Mouse (Mus musculus) C2C12 (cell line): Measurements from ENCODE around the gene Clba1. TPM values are rescaled to one million over a fixed set of nuclear protein-coding genes. Genes with fewer than 3 reads are reported as not detected.

Experiments
- H3K27me3 ChIP-seq: one replicate; pipeline ENCODE4 v1.6.1; 2011; ENCODE audit not compliant: control insufficient read depth, insufficient read depth, insufficient read length
- H3K36me3 ChIP-seq: one replicate; pipeline ENCODE4 v1.6.1; 2011; ENCODE audit not compliant: control insufficient read depth, insufficient read depth
- H3K4me3 ChIP-seq: one replicate; pipeline ENCODE4 v1.5.1; 2011; ENCODE audit warnings: mild to moderate bottlenecking, control low read depth; ENCODE audit not compliant: poor library complexity, insufficient read depth, severe bottlenecking
- H3K79me2 ChIP-seq: one replicate; pipeline ENCODE4 v1.6.1; 2011; ENCODE audit not compliant: control insufficient read depth, insufficient read depth
- H3K79me3 ChIP-seq: one replicate; pipeline ENCODE4 v1.6.1; 2011; ENCODE audit warnings: low read depth, control low read depth
- H3ac ChIP-seq: one replicate; pipeline ENCODE3; 2011; ENCODE audit warnings: low read depth; ENCODE audit not compliant: control insufficient read depth, insufficient read length
- CEBPB ChIP-seq: IDR thresholded peaks from one replicate; pipeline ENCODE4 v1.6.1; 2011; ENCODE audit warnings: low read depth, mild to moderate bottlenecking, control low read depth, moderate library complexity
- CTCF ChIP-seq: IDR thresholded peaks from one replicate; pipeline ENCODE4 v1.5.1; 2011; ENCODE audit not compliant: control insufficient read depth, insufficient read depth, insufficient read length
- FOSL1 ChIP-seq: IDR thresholded peaks from one replicate; pipeline ENCODE4 v1.8.0; 2011; ENCODE audit warnings: mild to moderate bottlenecking, low read length; ENCODE audit not compliant: poor library complexity, insufficient read depth, severe bottlenecking
- MAX ChIP-seq: IDR thresholded peaks from one replicate; pipeline ENCODE4 v1.6.1; 2011; ENCODE audit warnings: mild to moderate bottlenecking, control low read depth
- MYOD1 ChIP-seq: IDR thresholded peaks from one replicate; pipeline ENCODE4 v1.6.1; 2011; ENCODE audit warnings: low read depth; ENCODE audit not compliant: control insufficient read depth, insufficient read length
- MYOG ChIP-seq: IDR thresholded peaks from one replicate; pipeline ENCODE4 v1.6.1; 2011; ENCODE audit not compliant: control insufficient read depth, insufficient read length; ENCODE audit errors: extremely low read depth
- USF1 ChIP-seq: IDR thresholded peaks from one replicate; pipeline ENCODE4 v1.6.1; 2011; ENCODE audit warnings: low read depth, mild to moderate bottlenecking, control low read depth, moderate library complexity
- polyA plus RNA-seq: library from polyadenylated mRNA; unstranded; fragments of >200 nt; fragmentation: generic; extraction: Trizol; gene quantifications from one replicate; pipeline ENCODE4 v1.2.1, GENCODE M21; 2012; ENCODE audit warnings: missing spikeins

Gene Clba1
- polyA plus RNA-seq, 1 experiment, result 25.2 TPM

DNA sequence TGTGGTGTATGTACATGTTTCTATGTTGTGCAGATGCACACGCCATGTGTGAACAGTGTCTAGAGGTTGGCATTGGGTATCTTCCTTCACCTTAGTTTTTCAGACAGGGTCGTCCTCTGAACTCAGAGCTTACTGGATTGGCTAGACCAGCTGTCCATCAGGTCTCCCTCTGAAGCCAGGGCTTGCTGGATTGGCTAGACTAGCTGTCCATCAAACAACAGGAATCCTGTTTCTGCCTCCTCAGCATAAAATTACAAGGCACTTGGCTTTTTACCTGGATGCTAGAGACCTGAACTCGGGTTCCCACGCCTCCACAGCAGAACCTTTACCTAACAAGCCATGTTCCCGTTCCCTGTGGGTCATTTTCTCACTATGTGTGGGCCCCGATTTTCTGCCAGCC, 39.7 kb upstream of the Clba1 start:
- no peak overlapping the region for H3ac ChIP-seq
- no peak overlapping the region for H3K4me3 ChIP-seq
- TF ChIP-seq CEBPB, result no peak
- TF ChIP-seq FOSL1, result no peak
- TF ChIP-seq CTCF, result no peak
- TF ChIP-seq MYOG, result no peak
- TF ChIP-seq MAX, result no peak
- TF ChIP-seq MYOD1, result no peak
- TF ChIP-seq USF1, result no peak
- H3K79me2 ChIP-seq, result no peaks in the 10 kb centered on the region
- H3K79me3 ChIP-seq, result no peaks in the 10 kb centered on the region
- H3K27me3 ChIP-seq, result no peaks in the 10 kb centered on the region
- no peaks in the 10 kb centered on the region for H3K36me3 ChIP-seq

DNA sequence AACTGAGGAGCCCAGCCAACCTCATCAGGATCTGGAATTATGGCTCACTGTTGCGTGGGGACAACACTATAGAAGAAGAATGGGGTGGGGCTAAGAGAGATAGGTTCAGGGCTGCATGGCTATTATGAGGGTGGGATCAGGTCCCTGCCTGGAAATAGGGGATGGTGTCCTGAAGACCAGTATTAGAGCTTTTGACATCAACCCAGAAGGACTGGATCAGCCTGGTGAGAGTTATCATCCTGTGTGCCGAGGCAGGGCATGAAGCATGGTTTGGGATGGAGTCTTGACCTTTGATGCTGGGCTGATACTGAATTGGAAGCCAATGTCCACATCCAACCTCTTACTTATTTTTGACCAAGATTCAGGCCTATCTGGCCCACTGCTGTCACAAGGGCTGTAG, 39.0 kb upstream of the Clba1 start:
- H3K79me3 ChIP-seq, result no peaks in the 10 kb centered on the region
- H3K27me3 ChIP-seq, result no peaks in the 10 kb centered on the region
- no peak overlapping the region for H3K4me3 ChIP-seq
- no peaks in the 10 kb centered on the region for H3K36me3 ChIP-seq
- no peaks in the 10 kb centered on the region for H3K79me2 ChIP-seq
- no peak overlapping the region for H3ac ChIP-seq
- no peak for TF ChIP-seq FOSL1

DNA sequence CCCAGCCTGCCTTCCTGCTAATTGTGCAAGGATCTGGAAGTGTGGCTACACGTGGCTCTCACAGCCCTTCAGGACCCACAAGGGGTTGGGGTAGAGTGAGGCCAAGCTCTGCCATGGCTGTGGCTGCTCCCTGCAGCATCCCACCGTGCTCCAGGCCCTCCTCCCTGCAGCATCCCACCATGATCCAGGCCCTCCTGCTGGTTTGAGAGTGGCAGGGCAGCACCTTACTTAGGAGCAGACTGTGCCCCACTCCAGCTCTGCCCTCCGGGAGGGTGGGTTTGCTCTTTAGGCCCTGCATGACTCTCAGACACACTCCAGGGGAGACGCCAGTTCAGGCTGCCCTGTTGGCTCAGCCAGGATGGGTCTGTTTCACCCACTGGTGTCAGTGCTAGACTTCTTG, 38.3 kb upstream of the Clba1 start:
- H3K36me3 ChIP-seq, result peaks cover 5% of the 10 kb centered on the region
- no peak overlapping the region for H3K4me3 ChIP-seq
- no peaks in the 10 kb centered on the region for H3K79me2 ChIP-seq
- no peaks in the 10 kb centered on the region for H3K79me3 ChIP-seq
- no peak overlapping the region for H3ac ChIP-seq
- TF ChIP-seq MAX, result no peak
- no peak for TF ChIP-seq CTCF
- no peak for TF ChIP-seq USF1
- no peak for TF ChIP-seq MYOG
- TF ChIP-seq MYOD1, result no peak
- no peaks in the 10 kb centered on the region for H3K27me3 ChIP-seq

DNA sequence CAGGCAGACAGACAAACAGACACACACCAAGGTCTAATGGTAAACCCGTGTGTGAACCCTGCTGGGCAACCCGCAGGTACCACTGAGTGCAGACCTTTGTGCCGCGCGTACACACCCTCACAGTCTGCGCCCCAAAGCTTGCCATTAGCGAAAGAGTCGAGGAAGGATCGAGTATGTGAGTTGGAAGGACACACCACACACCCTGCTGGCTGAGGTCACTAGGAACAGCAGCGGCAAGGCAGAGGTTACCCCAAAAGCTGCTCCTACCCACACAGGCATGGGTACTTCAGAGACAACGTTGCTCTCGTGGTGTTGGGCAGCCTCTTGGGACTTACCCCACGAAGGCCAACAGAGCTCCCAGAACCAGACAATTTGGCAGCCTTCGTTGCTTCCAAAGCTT, 36.4 kb upstream of the Clba1 start:
- H3K27me3 ChIP-seq, result no peaks in the 10 kb centered on the region
- TF ChIP-seq MYOD1, result no peak
- TF ChIP-seq CTCF, result no peak
- TF ChIP-seq USF1, result no peak
- no peak for TF ChIP-seq CEBPB
- TF ChIP-seq MAX, result no peak
- no peak for TF ChIP-seq MYOG
- TF ChIP-seq FOSL1, result no peak
- no peak overlapping the region for H3ac ChIP-seq
- no peaks in the 10 kb centered on the region for H3K79me3 ChIP-seq
- no peaks in the 10 kb centered on the region for H3K79me2 ChIP-seq
- no peak overlapping the region for H3K4me3 ChIP-seq
- H3K36me3 ChIP-seq, result peaks cover 6% of the 10 kb centered on the region

DNA sequence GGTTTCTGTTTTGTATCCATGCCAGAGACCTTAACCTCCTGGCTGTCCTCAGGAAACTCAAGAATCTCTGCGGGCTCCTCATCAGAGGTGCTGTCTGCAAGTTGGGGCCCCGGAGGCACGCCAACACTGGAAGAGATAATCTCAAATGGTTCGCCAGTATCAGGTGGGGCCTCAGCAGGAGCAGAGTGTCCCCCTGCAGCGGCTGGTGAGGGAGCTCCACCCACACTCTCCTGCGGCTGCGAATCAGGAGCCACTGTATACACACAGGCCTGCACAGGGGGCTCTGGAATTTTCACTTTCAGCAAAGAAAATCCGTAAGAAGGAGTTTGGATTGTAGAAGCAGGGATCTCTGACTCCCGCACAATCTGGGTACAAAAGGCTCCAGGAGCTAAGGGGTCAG, 35.4 kb upstream of the Clba1 start:
- Histone ChIP-seq H3K36me3 (peaks cover 6% of the 10 kb centered on the region), H3K79me2 (no peaks in the 10 kb centered on the region), H3K4me3 (no peak overlapping the region), H3K27me3 (no peaks in the 10 kb centered on the region), H3ac (no peak overlapping the region), H3K79me3 (no peaks in the 10 kb centered on the region)
- no peak for TF ChIP-seq FOSL1
- TF ChIP-seq MYOG, result no peak
- no peak for TF ChIP-seq CTCF
- no peak for TF ChIP-seq MYOD1
- TF ChIP-seq USF1, result no peak
- no peak for TF ChIP-seq CEBPB
- TF ChIP-seq MAX, result no peak

DNA sequence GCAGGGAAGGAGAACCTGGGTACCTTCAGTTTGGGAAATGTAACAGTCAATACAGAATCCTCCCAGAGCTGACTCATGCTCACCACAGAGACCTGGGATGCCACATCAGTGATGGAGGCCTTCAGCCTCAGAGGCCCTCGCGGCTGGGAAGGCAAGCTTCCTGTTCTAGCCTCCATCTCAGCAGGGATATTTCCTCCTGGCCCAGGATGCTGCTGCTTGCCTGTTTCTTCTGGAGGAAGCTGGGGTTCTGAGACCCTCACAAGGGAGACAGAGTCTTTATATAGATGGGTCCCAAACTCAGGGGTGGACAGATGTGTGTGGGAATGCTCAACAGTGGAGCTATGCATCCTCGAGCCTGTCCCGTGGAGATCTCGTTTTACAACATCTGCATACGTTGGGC, 34.7 kb upstream of the Clba1 start:
- no peak overlapping the region for H3ac ChIP-seq
- no peaks in the 10 kb centered on the region for H3K79me3 ChIP-seq
- TF ChIP-seq USF1 (no peak), MYOD1 (no peak), CTCF (no peak), MYOG (no peak), FOSL1 (no peak), MAX (no peak), CEBPB (no peak)
- no peaks in the 10 kb centered on the region for H3K27me3 ChIP-seq
- no peaks in the 10 kb centered on the region for H3K79me2 ChIP-seq
- peaks cover 6% of the 10 kb centered on the region for H3K36me3 ChIP-seq
- H3K4me3 ChIP-seq, result no peak overlapping the region
